Mouse (Mus musculus): ENCODE data around the gene Bahcc1.

DNA sequence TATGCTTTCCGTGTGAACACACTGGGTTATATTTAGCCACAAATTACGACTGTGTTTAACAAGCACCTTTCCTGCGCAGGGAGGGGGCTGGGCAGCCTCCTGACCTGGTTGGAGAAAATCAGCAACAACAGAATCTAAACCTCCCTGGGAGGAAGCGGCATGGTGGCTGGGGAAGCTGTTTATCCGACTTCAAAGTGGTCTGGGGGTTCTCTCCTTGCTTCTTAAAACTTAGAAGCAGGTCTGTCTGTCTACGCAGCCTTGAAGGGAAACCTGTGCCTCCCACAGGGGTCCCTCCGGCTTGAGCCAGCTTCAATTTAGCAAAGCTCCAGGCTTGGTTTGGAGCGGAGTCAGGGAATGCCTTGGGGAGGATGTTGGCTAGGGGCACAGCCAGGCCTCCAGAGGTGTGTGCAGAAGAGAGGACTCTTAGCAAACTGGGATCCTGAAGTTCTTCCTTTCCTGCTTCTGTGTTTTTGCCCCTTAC lies 5.1 kb upstream of the Bahcc1 start:
- TF ChIP-seq POLR2A (IDR thresholded peaks at IDR 0.05; ENCODE audit: borderline replicate concordance, extremely low read depth, low read depth, low read length) (0 out of 2 replicates have a peak, but pooled peaks have one; percentile 10), CTCF (IDR thresholded peaks at IDR 0.05; ENCODE audit: insufficient read depth, low read length) (no peak)
